11 mouse cellular contexts compared by ENCODE assay signal in the genomic region with DNA sequence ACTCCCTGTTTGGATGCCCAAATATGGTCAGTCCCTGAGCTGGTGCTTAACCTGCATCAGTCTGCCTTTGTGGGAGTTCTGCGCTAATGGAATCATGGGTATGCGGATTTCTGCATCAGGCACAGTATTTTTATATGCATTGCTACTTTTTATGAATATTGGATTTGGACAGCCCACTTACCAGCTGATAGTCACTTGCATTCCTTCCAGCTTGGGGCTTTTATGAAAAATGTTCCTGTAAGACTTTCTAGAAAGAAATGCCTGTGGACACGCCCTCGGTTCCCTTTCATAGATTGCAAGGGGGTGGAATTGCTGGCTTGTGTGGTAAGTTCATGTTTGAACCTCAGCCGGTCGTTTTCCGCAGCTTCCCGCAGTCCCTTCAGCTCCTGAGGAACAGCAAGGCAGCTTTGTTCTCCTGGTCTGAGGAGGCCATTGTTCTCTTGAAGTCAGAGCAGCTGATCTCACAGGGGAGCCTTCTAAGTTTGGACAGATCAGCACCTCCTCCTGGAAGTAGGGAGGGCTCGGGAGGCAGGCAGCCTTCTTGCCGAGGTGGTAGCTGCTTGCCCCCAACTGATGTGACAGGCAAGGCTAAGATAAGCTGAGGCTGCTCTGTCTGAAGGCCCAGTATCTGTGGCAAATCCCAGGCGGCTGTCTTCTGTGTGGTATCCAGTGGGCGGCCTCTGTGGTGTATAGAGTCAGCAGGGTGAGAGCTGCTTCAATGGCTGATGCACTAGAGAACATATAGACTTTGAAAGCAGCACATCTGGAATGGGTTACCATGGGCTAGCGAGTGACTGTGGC.
A peak's percentile ranks its signal among the peaks of the same experiment; 100 is the strongest.
DNase-seq lines count a peak whose midpoint lies in the region; ATAC-seq and TF ChIP-seq lines count a peak whose summit lies in the region.
"Had no signal": no experiment of that assay in that cellular context is flagged by ENCODE, and none has a peak within 500 bp of the region (broad histone marks: within the 10 kb centered on the region; RNA-seq: fewer than 3 reads in every experiment).

No protein-coding gene starts in this region.

- no peak for TF ChIP-seq EP300 in MEL (IDR thresholded peaks at IDR 0.05; ENCODE audit: low read depth in 1 of 2, low read length in 2 of 2)

- H3K36me3 ChIP-seq in hindbrain, embryonic 11.5 days (ENCODE audit: control insufficient read depth, insufficient read depth, low read length), result no peaks in the 10 kb centered on the region
- H3K36me3 ChIP-seq in hindbrain, postnatal 0 days (ENCODE audit: insufficient read depth, low read length), result no peaks in the 10 kb centered on the region
- H3K36me3 ChIP-seq in MEL (ENCODE audit: control insufficient read depth in 1 of 2, insufficient read depth in 2 of 2, low read length in 2 of 2), result peaks cover 0 to 10% of the 10 kb centered on the region in 2 experiments; a peak in 2 of 4 replicates
- no peaks in the 10 kb centered on the region for H3K36me3 ChIP-seq in liver, embryonic 13.5 days

- peak; percentile 52 for DNase-seq in hindbrain, embryonic 11.5 days (ENCODE audit: low spot score)
- no peak for DNase-seq in hindbrain, postnatal 0 days (ENCODE audit: low spot score)
- peak; percentile 52 for DNase-seq in MEL (ENCODE audit: low read depth, low spot score)
- DNase-seq in embryo, embryonic 9.5 days (ENCODE audit: extremely low spot score), result peak; percentile 36
- DNase-seq in liver, embryonic 13.5 days, result no peak
- no peak for DNase-seq in ovary, adult 18-20 months (ENCODE audit: low spot score)
- DNase-seq: cerebellum, postnatal 36 days had no signal

- ATAC-seq in hindbrain, embryonic 11.5 days (ENCODE audit: low FRiP score), result peak; percentile 26; the same call in 1 of the 2 replicates
- ATAC-seq in hindbrain, postnatal 0 days, result no peak
- peak; percentile 71 for ATAC-seq in liver, embryonic 13.5 days (ENCODE audit: low read depth)
- no peak for ATAC-seq in erythroid progenitor cell, adult 5-6 weeks (replicated peaks; ENCODE audit: low FRiP score, poor library complexity, severe bottlenecking)
- no peak for ATAC-seq in monocyte, adult 5-6 weeks (replicated peaks; ENCODE audit: insufficient number of reproducible peaks, low FRiP score, low TSS enrichment, poor library complexity, severe bottlenecking)
- ATAC-seq: Patski had no signal

- no peak overlapping the region for H3K27ac ChIP-seq in hindbrain, embryonic 11.5 days (ENCODE audit: low read depth, low read length)
- H3K27ac ChIP-seq in hindbrain, postnatal 0 days, result no peak overlapping the region
- no peak overlapping the region for H3K27ac ChIP-seq in MEL (ENCODE audit: control insufficient read depth, low read depth, low read length)
- H3K27ac ChIP-seq in liver, embryonic 13.5 days, result no peak overlapping the region
- H3K27ac ChIP-seq: kidney, postnatal 0 days had no signal

- H3K9me3 ChIP-seq in hindbrain, embryonic 11.5 days (ENCODE audit: control insufficient read depth, low read length), result no peaks in the 10 kb centered on the region
- H3K9me3 ChIP-seq in hindbrain, postnatal 0 days (ENCODE audit: low read length), result no peaks in the 10 kb centered on the region
- no peaks in the 10 kb centered on the region for H3K9me3 ChIP-seq in MEL (replicated peaks; ENCODE audit: insufficient read depth, low read length)
- no peaks in the 10 kb centered on the region for H3K9me3 ChIP-seq in liver, embryonic 13.5 days (replicated peaks)

- 17% methylated on average over 13 of the region's 13 CpGs for WGBS in hindbrain, embryonic 11.5 days
- WGBS in hindbrain, postnatal 0 days, result 26% methylated on average over 13 of the region's 13 CpGs
- 37% methylated on average over 13 of the region's 13 CpGs for WGBS in liver, embryonic 13.5 days (ENCODE audit: insufficient replicate concordance)

- TF ChIP-seq POLR2A in MEL (IDR thresholded peaks at IDR 0.05; ENCODE audit: control insufficient read depth in 1 of 2, insufficient read depth in 1 of 2, low read depth in 1 of 2, low read length in 2 of 2, poor library complexity in 1 of 2), result no peak

- no peak overlapping the region for H3K4me2 ChIP-seq in hindbrain, embryonic 11.5 days (replicated peaks; ENCODE audit: low read depth, low read length)
- no peak overlapping the region for H3K4me2 ChIP-seq in hindbrain, postnatal 0 days (ENCODE audit: low read depth, low read length)
- no peak overlapping the region for H3K4me2 ChIP-seq in liver, embryonic 13.5 days

- H3K79me2 ChIP-seq in MEL (ENCODE audit: control insufficient read depth, insufficient read depth, low read length, poor library complexity), result no peaks in the 10 kb centered on the region; the same call in 1 of the 2 replicates

- no peak for TF ChIP-seq CTCF in hindbrain, postnatal 0 days (IDR thresholded peaks at IDR 0.05; ENCODE audit: low read depth)
- TF ChIP-seq CTCF in MEL (IDR thresholded peaks at IDR 0.05 in 2 of 3, conservative IDR thresholded peaks at IDR 0.05 in 1 of 3; ENCODE audit: control insufficient read depth in 1 of 3, insufficient read depth in 1 of 3, low read depth in 2 of 3, low read length in 3 of 3, poor library complexity in 1 of 3, severe bottlenecking in 1 of 3), result no peak

- no peak overlapping the region for H3K4me3 ChIP-seq in hindbrain, embryonic 11.5 days (ENCODE audit: low read depth, low read length)
- no peak overlapping the region for H3K4me3 ChIP-seq in hindbrain, postnatal 0 days (ENCODE audit: low read length)
- no peak overlapping the region for H3K4me3 ChIP-seq in MEL (ENCODE audit: control insufficient read depth in 1 of 2, insufficient read depth in 1 of 2, low read depth in 2 of 2, low read length in 2 of 2)
- H3K4me3 ChIP-seq in liver, embryonic 13.5 days (replicated peaks), result no peak overlapping the region

- no peak overlapping the region for H3K9ac ChIP-seq in hindbrain, embryonic 11.5 days (ENCODE audit: low read depth, low read length)
- H3K9ac ChIP-seq in hindbrain, postnatal 0 days (replicated peaks; ENCODE audit: low read length), result no peak overlapping the region
- no peak overlapping the region for H3K9ac ChIP-seq in MEL (ENCODE audit: control insufficient read depth, low read depth, low read length, poor library complexity, severe bottlenecking)
- H3K9ac ChIP-seq in liver, embryonic 13.5 days, result no peak overlapping the region

- H3K4me1 ChIP-seq in hindbrain, embryonic 11.5 days (replicated peaks; ENCODE audit: control insufficient read depth, insufficient read depth, low read length), result no peaks in the 10 kb centered on the region; the same call in 1 of the 2 replicates
- peaks cover 15% of the 10 kb centered on the region for H3K4me1 ChIP-seq in hindbrain, postnatal 0 days (ENCODE audit: insufficient read depth, low read length)
- H3K4me1 ChIP-seq in MEL (ENCODE audit: control insufficient read depth in 1 of 2, insufficient read depth in 2 of 2, low read length in 2 of 2), result peaks cover 0 to 11% of the 10 kb centered on the region in 2 experiments; a peak in 2 of 4 replicates
- peaks cover 22% of the 10 kb centered on the region for H3K4me1 ChIP-seq in liver, embryonic 13.5 days (replicated peaks)

- no peak for TF ChIP-seq RAD21 in MEL (IDR thresholded peaks at IDR 0.05; ENCODE audit: low read depth, low read length)

- H3K27me3 ChIP-seq in hindbrain, embryonic 11.5 days (ENCODE audit: control insufficient read depth, insufficient read depth, low read length), result no peaks in the 10 kb centered on the region
- H3K27me3 ChIP-seq in hindbrain, postnatal 0 days (ENCODE audit: insufficient read depth, low read length), result no peaks in the 10 kb centered on the region
- H3K27me3 ChIP-seq in MEL (ENCODE audit: control insufficient read depth in 1 of 2, insufficient read depth in 2 of 2, low read length in 2 of 2), result no peaks in the 10 kb centered on the region
- H3K27me3 ChIP-seq in liver, embryonic 13.5 days, result peaks cover 13% of the 10 kb centered on the region
- H3K27me3 ChIP-seq: Patski had no signal

TF ChIP-seq in MEL, 35 proteins besides CTCF, POLR2A, EP300 and RAD21:
- TF ChIP-seq MYC (IDR thresholded peaks at IDR 0.05; ENCODE audit: low read depth, low read length) (no peak), MYB (IDR thresholded peaks at IDR 0.05; ENCODE audit: low read depth, low read length) (no peak), HCFC1 (IDR thresholded peaks at IDR 0.05; ENCODE audit: low read depth, low read length) (no peak), SMC3 (IDR thresholded peaks at IDR 0.05; ENCODE audit: low read depth, low read length) (no peak), GATA1 (IDR thresholded peaks at IDR 0.05; ENCODE audit: low read depth, low read length) (peak; percentile 7; the same call in 1 of the 2 replicates), CHD2 (IDR thresholded peaks at IDR 0.05; ENCODE audit: low read length) (no peak), BHLHE40 (IDR thresholded peaks at IDR 0.05; ENCODE audit: borderline replicate concordance, low read depth, low read length) (no peak), NRF1 (IDR thresholded peaks at IDR 0.05; ENCODE audit: insufficient read depth, low read depth, low read length, poor library complexity, severe bottlenecking) (no peak)

Comparison
In these comparisons a context has a peak if more than half of its experiments do, and no peak if none do; other contexts are left out.
1. ATAC-seq: peak in hindbrain, embryonic 11.5 days (single experiment) and liver, embryonic 13.5 days (single experiment); none in hindbrain, postnatal 0 days (single experiment), erythroid progenitor cell, adult 5-6 weeks (single experiment) and monocyte, adult 5-6 weeks (single experiment).
2. DNase-seq: peak in hindbrain, embryonic 11.5 days (single experiment), MEL (single experiment) and embryo, embryonic 9.5 days (single experiment); none in hindbrain, postnatal 0 days (single experiment), liver, embryonic 13.5 days (single experiment) and ovary, adult 18-20 months (single experiment).